Mouse (Mus musculus) small intestine, adult 2 months (tissue): ENCODE results near the gene Slc25a11. TPM values are rescaled to one million over a fixed set of nuclear protein-coding genes. Genes with fewer than 3 reads are reported as not detected.
A peak's percentile ranks its signal among the peaks of the same experiment; 100 is the strongest.

Experiments used
- H3K27ac ChIP-seq: fragments of 200-500 bp; 2 replicates; pipeline ENCODE4 v1.5.1; 2012; ENCODE audit warnings: low read depth, low read length, control low read depth, inconsistent platforms; ENCODE audit not compliant: insufficient read depth
- H3K27me3 ChIP-seq: fragments of 200-500 bp; 2 replicates; pipeline ENCODE4 v1.6.1; 2012; ENCODE audit warnings: mild to moderate bottlenecking, moderate library complexity, low read length, inconsistent platforms; ENCODE audit not compliant: control insufficient read depth, insufficient read depth
- H3K36me3 ChIP-seq: fragments of 200-500 bp; 2 replicates; pipeline ENCODE4 v1.6.1; 2012; ENCODE audit warnings: mild to moderate bottlenecking, low read length, control low read depth, inconsistent platforms; ENCODE audit not compliant: control insufficient read depth, insufficient read depth
- H3K4me1 ChIP-seq: fragments of 200-500 bp; 2 replicates; pipeline ENCODE4 v1.6.1; 2012; ENCODE audit warnings: low read length, inconsistent platforms, mixed read lengths; ENCODE audit not compliant: control insufficient read depth, insufficient read depth, insufficient read length
- H3K4me3 ChIP-seq: fragments of 200-500 bp; 2 replicates; pipeline ENCODE4 v1.5.1; 2012; ENCODE audit warnings: low read depth, mild to moderate bottlenecking, control low read depth, inconsistent platforms, low read length, moderate library complexity
- CTCF ChIP-seq: fragments of 200-500 bp; IDR thresholded peaks from 2 replicates; pipeline ENCODE4 v1.5.1; 2012; ENCODE audit warnings: low read depth, mild to moderate bottlenecking, control low read depth, inconsistent platforms, low read length, moderate library complexity, mixed read lengths; ENCODE audit not compliant: insufficient replicate concordance, insufficient read length; ENCODE audit errors: extremely low read depth
- POLR2A ChIP-seq: fragments of 200-500 bp; IDR thresholded peaks from 2 replicates; pipeline ENCODE4 v1.6.1; 2012; ENCODE audit warnings: low read depth, mild to moderate bottlenecking, control low read depth, inconsistent platforms, low read length, moderate library complexity
- WGBS: fragments of 180-500 bp; shearing (Covaris S2); methylation state at CpG from one replicate; pipeline ENCODE4 v1.1.7; 2018; 5-methylcytosine and 5-hydroxymethylcytosine counted together
- polyA plus RNA-seq: library from polyadenylated mRNA; depleted of rRNA; stranded (reverse); fragments of >200 nt; gene quantifications from 2 replicates; pipeline ENCODE4 v1.2.3, GENCODE M21; 2012

Slc25a11 gene
- polyA plus RNA-seq, 1 experiment: 147 TPM

- Histone ChIP-seq H3K4me1 (peaks cover 31% of the 10 kb centered on the region), H3K27ac (peak overlapping the region; percentile 95), H3K4me3 (no peak overlapping the region), H3K27me3 (no peaks in the 10 kb centered on the region), H3K36me3 (peaks cover 59% of the 10 kb centered on the region)
- 85% methylated on average over 5 of the region's 5 CpGs for WGBS
- TF ChIP-seq POLR2A (no peak), CTCF (no peak)
Observed at GRCm38 (mm10) chr11:70683640-70684039, 36.4 kb upstream of the Slc25a11 start.

GRCm38 (mm10) chr11:70681897-70682581, 34.8 kb upstream of the Slc25a11 start:
- Histone ChIP-seq H3K27me3 (no peaks in the 10 kb centered on the region), H3K4me1 (peaks cover 27% of the 10 kb centered on the region), H3K27ac (no peak overlapping the region), H3K36me3 (peaks cover 70% of the 10 kb centered on the region), H3K4me3 (no peak overlapping the region)
- 70% methylated on average over 11 of the region's 11 CpGs for WGBS
- TF ChIP-seq CTCF (no peak; the same call in 1 of the 2 replicates), POLR2A (no peak)

GRCm38 (mm10) chr11:70681170-70681569, 33.9 kb upstream of the Slc25a11 start:
- TF ChIP-seq POLR2A (no peak), CTCF (no peak)
- peaks cover 78% of the 10 kb centered on the region for H3K36me3 ChIP-seq
- peaks cover 22% of the 10 kb centered on the region for H3K4me1 ChIP-seq
- H3K4me3 ChIP-seq: no peak overlapping the region
- WGBS: 85% methylated on average over 12 of the region's 12 CpGs
- H3K27me3 ChIP-seq: no peaks in the 10 kb centered on the region
- H3K27ac ChIP-seq: no peak overlapping the region

- H3K4me1 ChIP-seq: peaks cover 14% of the 10 kb centered on the region
- H3K36me3 ChIP-seq: peaks cover 82% of the 10 kb centered on the region
- TF ChIP-seq POLR2A: no peak
- TF ChIP-seq CTCF: no peak
- H3K27me3 ChIP-seq: no peaks in the 10 kb centered on the region
- H3K27ac ChIP-seq: no peak overlapping the region
- H3K4me3 ChIP-seq: no peak overlapping the region
- 85% methylated on average over 8 of the region's 8 CpGs for WGBS
Observed at GRCm38 (mm10) chr11:70679894-70680293, 32.6 kb upstream of the Slc25a11 start.

- Histone ChIP-seq H3K27me3 (no peaks in the 10 kb centered on the region), H3K4me3 (no peak overlapping the region), H3K27ac (no peak overlapping the region; the same call in 1 of the 2 replicates), H3K4me1 (peaks cover 12% of the 10 kb centered on the region), H3K36me3 (peaks cover 84% of the 10 kb centered on the region)
- no peak for TF ChIP-seq POLR2A
- TF ChIP-seq CTCF: no peak
- WGBS: 92% methylated on average over 8 of the region's 8 CpGs
Observed at GRCm38 (mm10) chr11:70679361-70679760, 32.1 kb upstream of the Slc25a11 start.

GRCm38 (mm10) chr11:70678576-70678975, 31.3 kb upstream of the Slc25a11 start:
- H3K27ac ChIP-seq: no peak overlapping the region
- TF ChIP-seq CTCF: no peak
- no peak for TF ChIP-seq POLR2A

GRCm38 (mm10) chr11:70678092-70678491, 30.8 kb upstream of the Slc25a11 start:
- H3K4me3 ChIP-seq: no peak overlapping the region
- peaks cover 83% of the 10 kb centered on the region for H3K36me3 ChIP-seq
- H3K4me1 ChIP-seq: peaks cover 3% of the 10 kb centered on the region; the same call in 1 of the 2 replicates
- H3K27ac ChIP-seq: no peak overlapping the region
- TF ChIP-seq CTCF (no peak), POLR2A (no peak)
- 81% methylated on average over 9 of the region's 9 CpGs for WGBS
- H3K27me3 ChIP-seq: no peaks in the 10 kb centered on the region

More at GRCm38 (mm10) chr11:70678576-70678975, 31.3 kb upstream of the Slc25a11 start:
- no peaks in the 10 kb centered on the region for H3K27me3 ChIP-seq
- WGBS: 94% methylated on average over 2 of the region's 2 CpGs
- no peak overlapping the region for H3K4me3 ChIP-seq
- H3K36me3 ChIP-seq: peaks cover 86% of the 10 kb centered on the region
- H3K4me1 ChIP-seq: peaks cover 5% of the 10 kb centered on the region
